Mouse (Mus musculus) midbrain, embryonic 11.5 days (tissue): ENCODE measurements around the gene Ccs. TPM values are rescaled to one million over a fixed set of nuclear protein-coding genes. Genes with fewer than 3 reads are reported as not detected.

Experiments
- ATAC-seq: fragments of 200-750 bp; cut with Nextera tagmentation; 2 replicates; pipeline ENCODE4 v1.8.0; 2017; ENCODE audit warnings: moderate TSS enrichment, moderate library complexity; ENCODE audit not compliant: low FRiP score
- DNase-seq: peaks from one replicate; pipeline ENCODE4 v3.0.0; 2015; ENCODE audit warnings: low spot score; ENCODE audit errors: missing footprints
- H3K27ac ChIP-seq: fragments of 300-500 bp; sonication (generic); 2 replicates; pipeline ENCODE4 v1.5.1; 2014; ENCODE audit warnings: low read depth, low read length
- H3K27me3 ChIP-seq: fragments of 300-500 bp; sonication (generic); 2 replicates; pipeline ENCODE4 v1.6.1; 2014; ENCODE audit warnings: mild to moderate bottlenecking, low read length, moderate library complexity, mixed read lengths; ENCODE audit not compliant: control insufficient read depth, insufficient read depth
- H3K36me3 ChIP-seq: fragments of 300-500 bp; sonication (generic); 2 replicates; pipeline ENCODE4 v1.6.1; 2014; ENCODE audit warnings: mild to moderate bottlenecking, low read length, moderate library complexity, mixed read lengths; ENCODE audit not compliant: control insufficient read depth, insufficient read depth
- H3K4me1 ChIP-seq: fragments of 300-500 bp; sonication (generic); 2 replicates; pipeline ENCODE4 v1.6.1; 2014; ENCODE audit warnings: low read length; ENCODE audit not compliant: control insufficient read depth, insufficient read depth
- H3K4me2 ChIP-seq: fragments of 300-500 bp; sonication (generic); 2 replicates; pipeline ENCODE4 v1.6.1; 2014; ENCODE audit warnings: mild to moderate bottlenecking, moderate library complexity
- H3K4me3 ChIP-seq: fragments of 300-500 bp; sonication (generic); 2 replicates; pipeline ENCODE4 v1.5.1; 2014; ENCODE audit warnings: low read depth, low read length
- H3K9ac ChIP-seq: fragments of 300-500 bp; sonication (generic); 2 replicates; pipeline ENCODE4 v1.6.1; 2014; ENCODE audit warnings: low read length
- H3K9me3 ChIP-seq: fragments of 300-500 bp; sonication (generic); 2 replicates; pipeline ENCODE4 v1.6.1; 2016; ENCODE audit warnings: low read length; ENCODE audit not compliant: control insufficient read depth
- WGBS: fragments of 180-500 bp; shearing (Covaris S2); extraction: QIAGEN DNeasy Blood & Tissue Kit; methylation state at CpG from one replicate; pipeline ENCODE4 v1.1.7; 2014; 5-methylcytosine and 5-hydroxymethylcytosine counted together
- polyA plus RNA-seq: library from polyadenylated mRNA; unstranded; fragments of >200 nt; fragmentation: Nextera tagmentation; extraction: Ambion mirVana; gene quantifications from 2 replicates; pipeline ENCODE4 v1.2.1, GENCODE M21; 2014

Gene Ccs
- polyA plus RNA-seq, 1 experiment from 2014 or later: 35.6 TPM

DNA sequence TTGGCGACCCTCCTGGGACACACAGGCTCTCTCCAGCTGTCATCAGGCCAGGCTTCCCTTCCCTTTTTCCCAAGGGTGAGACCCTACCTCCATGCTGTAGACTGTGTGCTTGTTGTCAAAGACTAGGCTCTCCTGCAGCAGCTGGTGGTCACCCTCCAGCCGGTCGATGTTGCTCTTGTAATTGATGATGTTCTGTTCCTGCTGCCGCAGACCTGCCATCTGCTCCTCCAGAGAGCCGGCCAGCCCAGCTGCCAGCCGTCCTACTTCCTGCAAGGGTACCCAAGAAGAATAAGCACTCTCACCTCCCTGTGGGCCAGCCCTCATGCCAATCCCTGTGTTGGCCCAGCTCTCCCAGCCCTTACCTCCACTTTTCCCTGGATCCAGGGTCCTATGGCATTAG lies 23.9 kb upstream of the Ccs start:
- Histone ChIP-seq H3K9me3 (no peaks in the 10 kb centered on the region), H3K9ac (no peak overlapping the region), H3K27ac (no peak overlapping the region), H3K27me3 (0 out of 2 replicates have a peak, but pooled peaks cover 3% of the 10 kb centered on the region), H3K4me2 (no peak overlapping the region), H3K36me3 (peaks cover 2% of the 10 kb centered on the region; the same call in 1 of the 2 replicates), H3K4me3 (no peak overlapping the region), H3K4me1 (no peaks in the 10 kb centered on the region)
- WGBS: 80% methylated on average over 6 of the region's 6 CpGs
- ATAC-seq (no peak), DNase-seq (no peak)

GRCm38 (mm10) chr19:4859081-4859480 lies 19.9 kb upstream of the Ccs start:
- 82% methylated on average over 6 of the region's 6 CpGs for WGBS
- H3K27me3 ChIP-seq: no peaks in the 10 kb centered on the region
- no peak for ATAC-seq

GRCm38 (mm10) chr19:4855951-4856350 lies 16.8 kb upstream of the Ccs start:
- Histone ChIP-seq H3K9ac (no peak overlapping the region), H3K4me2 (peak overlapping the region; percentile 96)
- ATAC-seq: no peak

More at GRCm38 (mm10) chr19:4859081-4859480, 19.9 kb upstream of the Ccs start:
- Histone ChIP-seq H3K4me2 (no peak overlapping the region), H3K4me1 (peaks cover 6% of the 10 kb centered on the region; the same call in 1 of the 2 replicates), H3K9me3 (no peaks in the 10 kb centered on the region), H3K9ac (no peak overlapping the region), H3K36me3 (peaks cover 2% of the 10 kb centered on the region; the same call in 1 of the 2 replicates), H3K4me3 (no peak overlapping the region), H3K27ac (no peak overlapping the region)
- DNase-seq: peak; percentile 78

GRCm38 (mm10) chr19:4855470-4855820 lies 16.3 kb upstream of the Ccs start:
- H3K36me3 ChIP-seq: no peaks in the 10 kb centered on the region
- under 1% methylated on average over 14 of the region's 14 CpGs for WGBS
- ATAC-seq (peak; percentile 75; the same call in 1 of the 2 replicates), DNase-seq (no peak)
- H3K4me3 ChIP-seq: peak overlapping the region; percentile 56
- H3K4me1 ChIP-seq: peaks cover 6% of the 10 kb centered on the region; the same call in 1 of the 2 replicates
- H3K27me3 ChIP-seq: no peaks in the 10 kb centered on the region
- H3K27ac ChIP-seq: peak overlapping the region; percentile 25; the same call in 1 of the 2 replicates
- H3K9ac ChIP-seq: peak overlapping the region; percentile 75
- H3K9me3 ChIP-seq: no peaks in the 10 kb centered on the region
- peak overlapping the region; percentile 96 for H3K4me2 ChIP-seq

More at GRCm38 (mm10) chr19:4855951-4856350, 16.8 kb upstream of the Ccs start:
- peaks cover 2% of the 10 kb centered on the region; the same call in 1 of the 2 replicates for H3K36me3 ChIP-seq
- 42% methylated on average over 4 of the region's 4 CpGs for WGBS
- H3K27me3 ChIP-seq: no peaks in the 10 kb centered on the region
- no peaks in the 10 kb centered on the region for H3K9me3 ChIP-seq
- no peak overlapping the region for H3K27ac ChIP-seq
- H3K4me1 ChIP-seq: peaks cover 6% of the 10 kb centered on the region; the same call in 1 of the 2 replicates
- no peak for DNase-seq
- peak overlapping the region; percentile 56 for H3K4me3 ChIP-seq

DNA sequence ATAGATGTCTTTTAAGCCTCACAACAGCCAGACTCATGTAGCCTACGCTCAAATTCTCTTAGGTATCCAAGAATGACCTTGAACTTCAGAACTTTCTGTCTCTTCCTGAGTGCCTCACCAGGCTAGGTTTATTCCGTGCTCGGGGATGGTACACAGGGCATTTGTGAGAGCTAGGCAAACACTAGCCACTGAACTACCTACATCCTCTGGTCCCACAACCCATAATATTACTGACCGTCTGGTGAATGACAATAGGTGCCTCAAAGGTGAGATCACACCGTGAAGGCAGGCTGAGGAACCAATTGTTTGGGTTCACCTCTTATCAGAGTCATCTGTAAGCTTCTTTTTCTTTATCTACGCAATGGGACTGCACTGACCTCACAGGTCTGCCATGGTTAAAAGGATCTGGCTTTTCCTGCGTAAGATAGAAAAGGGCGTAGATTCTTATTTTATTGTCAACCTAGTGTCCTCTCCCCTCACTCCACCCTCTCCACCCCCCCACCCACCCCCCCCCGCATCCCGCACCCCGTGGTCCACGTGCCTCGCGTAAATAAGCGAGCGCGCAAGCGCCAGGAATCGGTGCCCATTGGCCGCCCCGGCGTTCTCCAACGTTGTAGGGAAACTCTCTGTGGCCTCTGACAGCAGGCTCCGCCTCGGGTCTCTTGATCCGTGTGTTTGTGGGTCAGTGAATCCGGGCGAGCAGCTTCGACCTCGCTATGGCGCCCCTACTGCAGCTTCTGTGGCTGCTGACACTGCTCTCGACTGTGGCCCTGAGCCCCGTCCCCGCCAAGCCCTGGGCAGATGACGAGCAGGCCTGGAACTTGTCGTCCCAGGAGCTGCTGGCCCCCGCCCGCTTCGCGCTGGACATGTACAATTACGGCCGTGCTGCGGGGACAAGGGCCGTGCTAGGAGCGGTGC lies 15.7 kb upstream of the Ccs start, which contains the start of gene Ctsf:
Gene Ctsf, plus strand, starts transcription at position 579 of the 918 bp plus-strand sequence.
- Histone ChIP-seq H3K36me3 (no peaks in the 10 kb centered on the region), H3K4me2 (peak within 1 kb of the TSS; percentile 96), H3K4me3 (peak within 1 kb of the TSS; percentile 56), H3K9me3 (no peaks in the 10 kb centered on the region), H3K27me3 (no peaks in the 10 kb centered on the region), H3K4me1 (peaks cover 6% of the 10 kb centered on the region; the same call in 1 of the 2 replicates), H3K27ac (peak within 1 kb of the TSS; percentile 25; the same call in 1 of the 2 replicates), H3K9ac (peak within 1 kb of the TSS; percentile 75)
- 5% methylated on average over 37 of the region's 45 CpGs for WGBS
- ATAC-seq: peak; percentile 95
- DNase-seq: peak; percentile 96

DNA sequence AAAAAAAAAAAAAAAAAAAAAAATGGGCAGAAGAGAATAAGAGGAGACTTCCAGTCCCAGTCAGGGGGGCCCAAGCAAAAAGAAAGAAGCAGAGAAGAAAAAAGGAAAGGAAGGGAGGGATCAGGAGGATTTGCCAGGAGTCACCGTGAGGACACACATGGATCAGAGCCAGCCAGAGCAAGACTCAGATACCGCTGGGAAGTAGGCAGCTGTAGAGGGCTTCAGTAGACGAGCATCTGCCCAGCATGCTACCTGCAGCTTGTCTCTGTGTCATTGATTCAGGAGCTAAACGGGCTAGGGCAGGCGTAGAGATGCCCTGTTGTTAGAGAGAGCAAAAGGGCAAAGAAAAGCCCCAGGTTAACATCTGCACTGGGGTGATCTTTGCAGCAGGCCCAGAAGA lies 11.1 kb upstream of the Ccs start:
- WGBS: 34% methylated on average over 5 of the region's 5 CpGs
- Histone ChIP-seq H3K4me3 (no peak overlapping the region), H3K27me3 (no peaks in the 10 kb centered on the region), H3K27ac (no peak overlapping the region), H3K4me2 (no peak overlapping the region), H3K9me3 (no peaks in the 10 kb centered on the region), H3K4me1 (0 out of 2 replicates have a peak, but pooled peaks cover 1% of the 10 kb centered on the region), H3K9ac (no peak overlapping the region), H3K36me3 (no peaks in the 10 kb centered on the region)
- ATAC-seq (no peak), DNase-seq (no peak)

- 54% methylated on average over 4 of the region's 4 CpGs for WGBS
- no peak for ATAC-seq
- no peaks in the 10 kb centered on the region for H3K4me1 ChIP-seq
- H3K36me3 ChIP-seq: no peaks in the 10 kb centered on the region
- H3K9me3 ChIP-seq: no peaks in the 10 kb centered on the region
- DNase-seq: no peak
- no peaks in the 10 kb centered on the region for H3K27me3 ChIP-seq
- no peak overlapping the region for H3K27ac ChIP-seq
- no peak overlapping the region for H3K9ac ChIP-seq
- no peak overlapping the region for H3K4me2 ChIP-seq
- no peak overlapping the region for H3K4me3 ChIP-seq
These were observed 10.7 kb upstream of the Ccs start for GRCm38 (mm10) chr19:4849800-4850199.

DNA sequence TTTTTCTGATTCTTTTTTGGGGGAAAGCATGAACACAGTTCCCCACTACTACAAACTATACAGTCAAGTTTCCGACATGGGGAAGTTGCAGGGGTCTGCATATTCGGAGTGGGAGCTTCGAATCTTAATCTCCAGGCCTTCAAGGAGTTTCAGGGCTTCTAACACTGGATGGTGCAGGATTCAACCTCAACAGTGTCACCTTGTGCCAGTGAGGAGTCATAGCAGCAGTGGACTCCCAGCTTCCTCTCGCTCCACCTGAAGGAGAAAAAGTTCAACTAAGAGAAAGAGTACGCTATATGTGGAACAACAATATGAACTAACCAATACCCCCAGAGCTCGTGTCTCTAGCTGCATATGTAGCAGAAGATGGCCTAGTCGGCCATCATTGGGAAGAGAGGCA lies 8.4 kb upstream of the Ccs start:
- no peak overlapping the region for H3K4me3 ChIP-seq
- no peaks in the 10 kb centered on the region for H3K36me3 ChIP-seq
- no peaks in the 10 kb centered on the region for H3K9me3 ChIP-seq
- no peak overlapping the region for H3K4me2 ChIP-seq
- no peak overlapping the region for H3K27ac ChIP-seq
- 37% methylated on average over 7 of the region's 7 CpGs for WGBS
- no peak overlapping the region for H3K9ac ChIP-seq
- no peaks in the 10 kb centered on the region for H3K27me3 ChIP-seq
- no peaks in the 10 kb centered on the region for H3K4me1 ChIP-seq
- no peak for DNase-seq
- no peak for ATAC-seq

DNA sequence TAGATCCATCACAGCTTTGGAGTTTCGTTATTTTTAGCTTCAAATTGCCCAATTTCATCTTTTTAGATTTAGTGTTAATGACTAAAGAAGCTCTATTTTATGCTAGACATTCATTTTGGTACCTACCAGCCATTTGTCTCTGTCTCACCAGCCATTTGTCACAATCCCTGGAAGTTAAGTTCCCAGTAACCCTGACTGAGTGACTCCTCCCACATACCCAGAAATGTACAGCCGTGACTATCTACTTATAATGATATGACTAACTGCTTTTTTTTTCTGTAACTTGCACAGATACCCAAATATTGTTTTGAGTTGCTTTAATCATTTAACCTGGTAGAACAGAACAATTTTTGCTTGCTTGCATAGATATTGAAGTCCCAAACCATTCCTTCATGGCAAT lies 6.7 kb upstream of the Ccs start:
- H3K4me3 ChIP-seq: no peak overlapping the region
- DNase-seq (no peak), ATAC-seq (no peak)
- H3K9me3 ChIP-seq: no peaks in the 10 kb centered on the region
- no peaks in the 10 kb centered on the region for H3K36me3 ChIP-seq
- H3K27ac ChIP-seq: no peak overlapping the region
- no peaks in the 10 kb centered on the region for H3K4me1 ChIP-seq
- H3K27me3 ChIP-seq: peaks cover 2% of the 10 kb centered on the region; the same call in 1 of the 2 replicates
- H3K9ac ChIP-seq: no peak overlapping the region
- 76% methylated on average over 2 of the region's 2 CpGs for WGBS
- no peak overlapping the region for H3K4me2 ChIP-seq
